Mouse (Mus musculus): ENCODE measurements around the gene Tas1r2.

- TF ChIP-seq CTCF (IDR thresholded peaks at IDR 0.05; ENCODE audit: control insufficient read depth, insufficient read depth, low read length): no peak
- TF ChIP-seq POLR2A (IDR thresholded peaks at IDR 0.05; ENCODE audit: borderline replicate concordance, control insufficient read depth, low read depth, low read length): no peak
Observed at GRCm38 (mm10) chr4:139650086-139650743, 3.1 kb upstream of the Tas1r2 start.
